Mouse (Mus musculus) kidney, adult 8-10 months (tissue): Measurements from ENCODE around the gene Gm3250.
"Not testable (repeated sequence)": the region's sequence is repeated elsewhere in the genome, so short reads cannot be mapped to it uniquely, and the experiment has no call there.

Source experiments
- DNase-seq, 2 experiments: peaks; one replicate each; pipeline ENCODE4 v3.0.0; 2022

The Gm3250 gene

GRCm38 (mm10) chr10:77750686-77751085, 31.7 kb downstream of the Gm3250 start:
- not testable (repeated sequence) for DNase-seq

GRCm38 (mm10) chr10:77741924-77742688, 40.2 kb downstream of the Gm3250 start, which contains the start of gene Gm18596:
Gene Gm18596, minus strand, starts transcription at chr10:77742638.
- DNase-seq, result not testable (repeated sequence)

GRCm38 (mm10) chr10:77738929-77739328, 43.4 kb downstream of the Gm3250 start:
- no peak for DNase-seq

- DNase-seq, result no peak
Observed at GRCm38 (mm10) chr10:77735928-77736327, 46.4 kb downstream of the Gm3250 start.
